Mouse (Mus musculus): ENCODE data around the gene Spsb1. TPM values are rescaled to one million over a fixed set of nuclear protein-coding genes. Genes with fewer than 3 reads are reported as not detected.

Gene Spsb1
- total and polyA plus RNA-seq, 3 experiments: 0.04 to 0.19 (median 0.07) TPM

DNA sequence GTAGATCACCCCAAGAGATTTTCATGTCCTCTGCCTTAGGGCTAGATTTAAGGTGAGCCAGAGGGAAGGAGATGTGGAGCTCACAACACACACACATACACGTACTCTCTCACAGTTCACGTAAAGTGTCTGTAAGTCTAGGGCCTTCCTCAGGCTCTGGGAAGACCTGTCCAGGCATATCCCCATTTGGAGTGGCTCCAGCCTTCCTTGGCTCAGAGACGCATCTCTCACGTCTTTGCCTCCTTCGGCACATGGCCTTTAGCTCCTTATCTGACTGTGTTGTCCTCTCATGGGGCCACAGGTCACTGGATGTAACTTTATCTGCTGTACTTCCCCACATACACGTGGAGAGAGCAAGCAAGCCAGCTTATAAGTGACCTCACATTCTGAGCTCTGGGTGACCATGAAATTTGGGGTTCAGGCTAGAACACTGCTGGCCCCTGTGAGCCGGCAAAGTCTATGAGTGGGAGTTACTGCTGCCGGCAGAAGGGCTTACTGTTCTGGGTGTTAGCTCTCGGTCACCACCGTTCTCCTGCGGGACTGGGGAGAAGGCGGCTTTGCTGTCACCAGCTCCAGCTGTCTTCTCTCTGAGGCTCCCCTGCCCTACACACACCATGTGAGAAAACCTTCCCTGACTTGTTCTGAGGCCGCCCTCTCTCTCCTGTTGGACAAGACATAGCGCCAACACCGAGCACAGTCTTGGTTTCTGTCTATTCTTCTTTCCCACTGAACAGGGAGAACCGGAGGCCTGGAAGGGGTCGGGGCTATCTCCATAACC lies 72.5 kb downstream of the Spsb1 start:
- no peaks in the 10 kb centered on the region for H3K79me2 ChIP-seq (replicated peaks; ENCODE audit: control insufficient read depth, extremely low read depth, insufficient read depth, poor library complexity, severe bottlenecking)
- no peak overlapping the region for H3K4me2 ChIP-seq (ENCODE audit: insufficient read depth, low read depth, poor library complexity, severe bottlenecking)
- TF ChIP-seq USF1 (IDR thresholded peaks at IDR 0.05; ENCODE audit: low read depth, low read length): no peak
- TF ChIP-seq ZKSCAN1 (IDR thresholded peaks at IDR 0.05; ENCODE audit: borderline replicate concordance, low read depth, low read length): no peak
- TF ChIP-seq CHD1 (IDR thresholded peaks at IDR 0.05; ENCODE audit: low read depth, low read length): no peak
- no peak for TF ChIP-seq ZC3H11A (IDR thresholded peaks at IDR 0.05; ENCODE audit: low read depth, low read length)
- no peak for TF ChIP-seq CTCF (conservative IDR thresholded peaks at IDR 0.05 in 1 of 2, IDR thresholded peaks at IDR 0.05 in 1 of 2; ENCODE audit: low read depth in 2 of 2, low read length in 2 of 2)
- no peak for TF ChIP-seq JUND (conservative IDR thresholded peaks at IDR 0.05; ENCODE audit: low read depth, low read length)
- no peak for TF ChIP-seq ETS1 (conservative IDR thresholded peaks at IDR 0.05; ENCODE audit: low read depth, low read length)
- no peak for TF ChIP-seq SIN3A (IDR thresholded peaks at IDR 0.05; ENCODE audit: low read length)
- no peak for TF ChIP-seq ZNF384 (IDR thresholded peaks at IDR 0.05; ENCODE audit: low read depth, low read length)
- TF ChIP-seq MXI1 (IDR thresholded peaks at IDR 0.05; ENCODE audit: low read depth, low read length): no peak
- no peak for TF ChIP-seq ZMIZ1 (IDR thresholded peaks at IDR 0.05; ENCODE audit: low read depth, low read length)
- no peak for TF ChIP-seq KAT2A (IDR thresholded peaks at IDR 0.05; ENCODE audit: insufficient replicate concordance, low read length)
- TF ChIP-seq POLR2A (IDR thresholded peaks at IDR 0.05; ENCODE audit: low read depth, low read length): no peak
- no peak for TF ChIP-seq BHLHE40 (IDR thresholded peaks at IDR 0.05; ENCODE audit: low read depth, low read length)
- no peak for TF ChIP-seq MAFK (IDR thresholded peaks at IDR 0.05; ENCODE audit: insufficient replicate concordance, low read length)
- no peak for TF ChIP-seq NRF1 (IDR thresholded peaks at IDR 0.05; ENCODE audit: low read depth, low read length)
- TF ChIP-seq MEF2A (IDR thresholded peaks at IDR 0.05; ENCODE audit: borderline replicate concordance, low read depth, low read length): no peak
- TF ChIP-seq PAX5 (IDR thresholded peaks at IDR 0.05; ENCODE audit: low read length): no peak
- no peak overlapping the region for H3K4me3 ChIP-seq (replicated peaks in 1 of 3; ENCODE audit: low read depth in 2 of 3, low read length in 2 of 3, poor library complexity in 1 of 3)
- no peak for DNase-seq (ENCODE audit: extremely low read depth)
- H3K27ac ChIP-seq (ENCODE audit: insufficient read depth, low read depth): no peak overlapping the region
- no peaks in the 10 kb centered on the region for H3K36me3 ChIP-seq (replicated peaks in 1 of 2; ENCODE audit: control insufficient read depth in 1 of 2, insufficient read depth in 1 of 2, low read length in 1 of 2)
- in situ Hi-C loops (cut with MboI; ENCODE audit: low pct_ligation_motif_present, low pct_unique_long_range_greater_than_20kb, low sequenced_read_pairs) (no loop called here), dilution Hi-C loops (cut with MboI; ENCODE audit: extremely low pct_ligation_motif_present, extremely low pct_unique_long_range_greater_than_20kb, low sequenced_read_pairs) (no loop called here)
- H3K27me3 ChIP-seq (replicated peaks): peaks cover 43% of the 10 kb centered on the region
- no peak overlapping the region for H3K9ac ChIP-seq (ENCODE audit: insufficient read depth, low read depth)
- peaks cover 4 to 6% of the 10 kb centered on the region in 2 experiments; a peak in 3 of 4 replicates for H3K4me1 ChIP-seq (ENCODE audit: control insufficient read depth in 1 of 2, insufficient read depth in 2 of 2)
- H3K9me3 ChIP-seq (replicated peaks; ENCODE audit: low read length): no peaks in the 10 kb centered on the region

DNA sequence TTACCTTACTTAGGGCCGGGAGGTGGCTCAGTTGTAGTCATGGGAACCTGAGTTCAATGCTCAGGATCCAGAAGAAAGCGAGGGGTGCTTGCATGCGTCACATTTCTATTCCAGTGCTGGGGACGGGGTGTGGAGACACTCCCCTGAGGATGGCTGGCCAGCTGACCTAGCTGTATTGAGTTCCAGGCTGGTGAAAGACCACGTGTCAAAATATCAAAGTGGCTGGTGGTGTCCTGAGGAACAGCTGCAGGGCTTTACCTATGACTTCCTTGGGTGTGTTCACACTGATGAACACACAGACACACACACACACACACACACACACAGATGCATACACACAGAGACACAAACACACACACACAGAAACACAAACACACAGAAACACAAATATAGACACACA lies 73.9 kb downstream of the Spsb1 start:
- Histone ChIP-seq H3K4me2 (ENCODE audit: insufficient read depth, low read depth, poor library complexity, severe bottlenecking) (no peak overlapping the region), H3K79me2 (replicated peaks; ENCODE audit: control insufficient read depth, extremely low read depth, insufficient read depth, poor library complexity, severe bottlenecking) (no peaks in the 10 kb centered on the region), H3K4me1 (ENCODE audit: control insufficient read depth in 1 of 2, insufficient read depth in 2 of 2) (peaks cover 0 to 3% of the 10 kb centered on the region in 2 experiments; a peak in 1 of 4 replicates), H3K9me3 (replicated peaks; ENCODE audit: low read length) (no peaks in the 10 kb centered on the region), H3K36me3 (replicated peaks in 1 of 2; ENCODE audit: control insufficient read depth in 1 of 2, insufficient read depth in 1 of 2, low read length in 1 of 2) (no peaks in the 10 kb centered on the region), H3K27me3 (replicated peaks) (peaks cover 46% of the 10 kb centered on the region), H3K27ac (ENCODE audit: insufficient read depth, low read depth) (no peak overlapping the region), H3K4me3 (replicated peaks in 1 of 3; ENCODE audit: low read depth in 2 of 3, low read length in 2 of 3, poor library complexity in 1 of 3) (no peak overlapping the region), H3K9ac (ENCODE audit: insufficient read depth, low read depth) (no peak overlapping the region)
- TF ChIP-seq ZKSCAN1 (IDR thresholded peaks at IDR 0.05; ENCODE audit: borderline replicate concordance, low read depth, low read length) (no peak), SIN3A (IDR thresholded peaks at IDR 0.05; ENCODE audit: low read length) (no peak), USF1 (IDR thresholded peaks at IDR 0.05; ENCODE audit: low read depth, low read length) (no peak)
- dilution Hi-C loops (cut with MboI; ENCODE audit: extremely low pct_ligation_motif_present, extremely low pct_unique_long_range_greater_than_20kb, low sequenced_read_pairs): no loop called here
- in situ Hi-C loops (cut with MboI; ENCODE audit: low pct_ligation_motif_present, low pct_unique_long_range_greater_than_20kb, low sequenced_read_pairs): no loop called here
- no peak for DNase-seq (ENCODE audit: extremely low read depth)
